Mouse (Mus musculus) hindbrain, embryonic 10.5 days (tissue): ENCODE data around the gene Snx25. TPM values are rescaled to one million over a fixed set of nuclear protein-coding genes. Genes with fewer than 3 reads are reported as not detected.

Source experiments
- DNase-seq: peaks from one replicate; pipeline ENCODE4 v3.0.0-alpha.2; 2017; ENCODE audit warnings: low spot score
- H3K27ac ChIP-seq: fragments of 300-500 bp; sonication (generic); 2 replicates; pipeline ENCODE4 v1.5.1; 2016; ENCODE audit warnings: mild to moderate bottlenecking, moderate library complexity
- H3K27me3 ChIP-seq: fragments of 300-500 bp; sonication (generic); 2 replicates; pipeline ENCODE4 v1.6.1; 2016; ENCODE audit warnings: mild to moderate bottlenecking; ENCODE audit not compliant: poor library complexity, insufficient read depth, severe bottlenecking
- H3K36me3 ChIP-seq: fragments of 300-500 bp; sonication (generic); 2 replicates; pipeline ENCODE4 v1.6.1; 2016; ENCODE audit warnings: mild to moderate bottlenecking, moderate library complexity
- H3K4me1 ChIP-seq: fragments of 300-500 bp; sonication (generic); replicated peaks from 2 replicates; pipeline ENCODE4 v1.6.1; 2016; ENCODE audit warnings: mild to moderate bottlenecking
- H3K4me3 ChIP-seq: fragments of 300-500 bp; sonication (generic); 2 replicates; pipeline ENCODE4 v1.5.1; 2016; ENCODE audit warnings: mild to moderate bottlenecking, moderate library complexity
- H3K9me3 ChIP-seq: fragments of 300-500 bp; sonication (generic); 2 replicates; pipeline ENCODE4 v1.6.1; 2016; ENCODE audit warnings: mild to moderate bottlenecking, moderate library complexity
- WGBS: fragments of 180-500 bp; shearing (Covaris S2); methylation state at CpG from one replicate; pipeline ENCODE4 v1.1.7; 2016; 5-methylcytosine and 5-hydroxymethylcytosine counted together
- polyA plus RNA-seq: library from polyadenylated mRNA; unstranded; fragments of >200 nt; fragmentation: Nextera tagmentation; extraction: Ambion mirVana; gene quantifications from 2 replicates; pipeline ENCODE4 v1.2.1, GENCODE M21; 2016

Snx25 gene
- polyA plus RNA-seq, result 2.9 and 4.1 TPM in 2 replicates

- no peaks in the 10 kb centered on the region for H3K36me3 ChIP-seq
These were observed at the start of gene Snx25 for GRCm38 (mm10) chr8:46152064-46153031. Snx25 (minus strand) TSS chr8:46152159.

GRCm38 (mm10) chr8:46197673-46198072 lies 45.7 kb upstream of the Snx25 start:
- Histone ChIP-seq H3K9me3 (no peaks in the 10 kb centered on the region), H3K4me3 (no peak overlapping the region), H3K27ac (no peak overlapping the region), H3K4me1 (no peaks in the 10 kb centered on the region), H3K27me3 (no peaks in the 10 kb centered on the region), H3K36me3 (peaks cover 47% of the 10 kb centered on the region)
- WGBS, result 89% methylated on average over 5 of the region's 5 CpGs
- DNase-seq, result no peak

More at GRCm38 (mm10) chr8:46152064-46153031, at the start of gene Snx25:
- peak within 1 kb of the TSS; percentile 83 for H3K4me3 ChIP-seq
- peaks cover 15% of the 10 kb centered on the region for H3K4me1 ChIP-seq
- peaks cover 37% of the 10 kb centered on the region for H3K27me3 ChIP-seq
- H3K27ac ChIP-seq, result peak within 1 kb of the TSS; percentile 88
- peak; percentile 87 for DNase-seq
- WGBS, result 3% methylated on average over 91 of the region's 103 CpGs
- H3K9me3 ChIP-seq, result no peaks in the 10 kb centered on the region

GRCm38 (mm10) chr8:46196877-46197276 lies 44.9 kb upstream of the Snx25 start:
- Histone ChIP-seq H3K4me1 (no peaks in the 10 kb centered on the region), H3K9me3 (no peaks in the 10 kb centered on the region), H3K36me3 (peaks cover 45% of the 10 kb centered on the region), H3K27me3 (no peaks in the 10 kb centered on the region), H3K27ac (no peak overlapping the region), H3K4me3 (no peak overlapping the region)
- 93% methylated on average over 3 of the region's 3 CpGs for WGBS
- no peak for DNase-seq

DNA sequence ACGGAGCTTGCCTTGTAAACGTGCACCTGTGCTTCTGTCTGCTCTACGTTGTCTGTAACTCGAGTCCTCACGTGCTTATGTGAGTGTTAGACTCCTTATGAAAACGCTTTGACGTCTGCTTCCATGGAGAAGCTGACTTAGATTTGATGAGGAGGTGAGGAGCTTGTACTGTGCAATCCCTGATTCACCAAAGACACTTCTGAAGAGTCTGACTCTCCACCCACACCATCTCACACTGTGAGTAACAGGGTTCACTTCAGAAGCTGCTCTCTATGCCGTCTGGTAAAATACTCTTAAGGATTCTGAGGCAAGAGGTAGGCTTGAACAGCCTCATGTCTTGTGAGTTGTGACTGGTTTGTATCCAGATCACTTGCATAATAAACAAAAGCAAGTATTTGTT lies 41.1 kb upstream of the Snx25 start:
- Histone ChIP-seq H3K27ac (no peak overlapping the region), H3K36me3 (peaks cover 44% of the 10 kb centered on the region), H3K4me3 (no peak overlapping the region), H3K9me3 (no peaks in the 10 kb centered on the region), H3K27me3 (no peaks in the 10 kb centered on the region), H3K4me1 (no peaks in the 10 kb centered on the region)
- WGBS, result 91% methylated on average over 8 of the region's 8 CpGs
- no peak for DNase-seq

GRCm38 (mm10) chr8:46185361-46185760 lies 33.4 kb upstream of the Snx25 start:
- Histone ChIP-seq H3K27ac (no peak overlapping the region), H3K36me3 (peaks cover 9% of the 10 kb centered on the region), H3K4me3 (no peak overlapping the region), H3K9me3 (no peaks in the 10 kb centered on the region), H3K27me3 (no peaks in the 10 kb centered on the region), H3K4me1 (no peaks in the 10 kb centered on the region)
- DNase-seq, result peak; percentile 49
- WGBS, result 3% methylated on average over 2 of the region's 2 CpGs

GRCm38 (mm10) chr8:46180136-46180535 lies 28.2 kb upstream of the Snx25 start:
- 93% methylated on average over 7 of the region's 7 CpGs for WGBS
- Histone ChIP-seq H3K36me3 (peaks cover 14% of the 10 kb centered on the region), H3K9me3 (no peaks in the 10 kb centered on the region), H3K4me1 (no peaks in the 10 kb centered on the region), H3K27me3 (no peaks in the 10 kb centered on the region), H3K4me3 (no peak overlapping the region), H3K27ac (no peak overlapping the region)
- no peak for DNase-seq

DNA sequence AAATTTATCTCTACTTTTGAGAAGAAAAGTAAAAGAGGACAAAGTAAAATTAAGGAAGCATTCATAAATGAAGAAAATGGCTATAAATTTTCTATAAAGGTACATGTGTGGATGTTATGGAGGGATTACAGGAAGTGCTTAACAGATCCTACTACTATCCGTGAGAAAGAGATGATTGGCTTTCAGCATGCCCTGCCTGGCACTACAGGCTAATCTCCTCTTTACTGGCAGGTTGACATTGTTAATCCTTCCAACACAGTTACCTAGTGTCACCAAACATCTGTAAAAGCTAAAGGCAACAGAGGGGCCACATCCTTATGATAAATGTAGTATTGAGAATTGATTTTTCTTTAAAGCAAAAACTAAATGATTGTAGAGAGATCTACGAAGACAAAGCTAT lies 21.7 kb upstream of the Snx25 start:
- H3K36me3 ChIP-seq, result peaks cover 32% of the 10 kb centered on the region
- H3K27me3 ChIP-seq, result no peaks in the 10 kb centered on the region
- H3K4me1 ChIP-seq, result no peaks in the 10 kb centered on the region
- no peak overlapping the region for H3K4me3 ChIP-seq
- 89% methylated on average over 2 of the region's 2 CpGs for WGBS
- no peak overlapping the region for H3K27ac ChIP-seq
- no peaks in the 10 kb centered on the region for H3K9me3 ChIP-seq
- no peak for DNase-seq

DNA sequence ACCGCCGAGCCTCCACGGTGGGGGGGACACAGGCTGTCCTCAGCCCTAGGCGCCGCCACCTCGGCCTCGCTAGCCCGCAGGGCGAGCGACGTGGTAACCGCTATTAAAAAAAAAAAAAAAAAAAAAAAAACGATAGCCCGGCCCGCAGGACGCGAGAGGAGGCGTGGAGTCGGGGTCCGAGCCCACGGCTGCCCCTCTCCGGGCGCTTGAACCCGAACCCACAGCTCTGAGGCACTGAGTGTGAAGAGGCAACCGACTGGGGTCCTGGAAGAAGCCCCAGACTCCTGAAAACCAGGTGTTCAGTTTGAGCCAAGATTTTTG lies 11.9 kb upstream of the Snx25 start:
- H3K4me1 ChIP-seq, result peaks cover 25% of the 10 kb centered on the region
- under 1% methylated on average over 23 of the region's 25 CpGs for WGBS
- DNase-seq, result no peak
- H3K36me3 ChIP-seq, result no peaks in the 10 kb centered on the region
- H3K9me3 ChIP-seq, result 0 out of 2 replicates have a peak, but pooled peaks cover 1% of the 10 kb centered on the region
- H3K27ac ChIP-seq, result peak overlapping the region; percentile 93
- H3K4me3 ChIP-seq, result peak overlapping the region; percentile 75
- H3K27me3 ChIP-seq, result no peaks in the 10 kb centered on the region

- H3K4me3 ChIP-seq, result peak overlapping the region; percentile 75
- H3K27ac ChIP-seq, result peak overlapping the region; percentile 93
- 3% methylated on average over 77 of the region's 77 CpGs for WGBS
- peak; percentile 95 for DNase-seq
- H3K36me3 ChIP-seq, result no peaks in the 10 kb centered on the region
- no peaks in the 10 kb centered on the region for H3K27me3 ChIP-seq
- H3K9me3 ChIP-seq, result 0 out of 2 replicates have a peak, but pooled peaks cover 4% of the 10 kb centered on the region
- peaks cover 25% of the 10 kb centered on the region for H3K4me1 ChIP-seq
These were observed 11.3 kb upstream of the Snx25 start for GRCm38 (mm10) chr8:46162953-46163869.

- peaks cover 15% of the 10 kb centered on the region for H3K4me1 ChIP-seq
- no peak overlapping the region for H3K27ac ChIP-seq
- H3K36me3 ChIP-seq, result no peaks in the 10 kb centered on the region
- H3K9me3 ChIP-seq, result 0 out of 2 replicates have a peak, but pooled peaks cover under 1% of the 10 kb centered on the region
- H3K4me3 ChIP-seq, result peak overlapping the region; percentile 83
- no peak for DNase-seq
- WGBS, result 36% methylated on average over 2 of the region's 2 CpGs
- peaks cover 37% of the 10 kb centered on the region for H3K27me3 ChIP-seq
These were observed 1.1 kb upstream of the Snx25 start for GRCm38 (mm10) chr8:46153042-46153441.

GRCm38 (mm10) chr8:46151202-46152062 lies 527 bp downstream of the Snx25 start, which contains the start of gene Cfap97:
Cfap97 (plus strand) TSS chr8:46151771.
- peak; percentile 68 for DNase-seq
- H3K9me3 ChIP-seq, result no peaks in the 10 kb centered on the region
- H3K27me3 ChIP-seq, result peaks cover 37% of the 10 kb centered on the region
- peak within 1 kb of the TSS; percentile 83 for H3K4me3 ChIP-seq
- under 1% methylated on average over 74 of the region's 75 CpGs for WGBS
- H3K4me1 ChIP-seq, result peaks cover 18% of the 10 kb centered on the region
- H3K27ac ChIP-seq, result peak within 1 kb of the TSS; percentile 88
- no peaks in the 10 kb centered on the region for H3K36me3 ChIP-seq

DNA sequence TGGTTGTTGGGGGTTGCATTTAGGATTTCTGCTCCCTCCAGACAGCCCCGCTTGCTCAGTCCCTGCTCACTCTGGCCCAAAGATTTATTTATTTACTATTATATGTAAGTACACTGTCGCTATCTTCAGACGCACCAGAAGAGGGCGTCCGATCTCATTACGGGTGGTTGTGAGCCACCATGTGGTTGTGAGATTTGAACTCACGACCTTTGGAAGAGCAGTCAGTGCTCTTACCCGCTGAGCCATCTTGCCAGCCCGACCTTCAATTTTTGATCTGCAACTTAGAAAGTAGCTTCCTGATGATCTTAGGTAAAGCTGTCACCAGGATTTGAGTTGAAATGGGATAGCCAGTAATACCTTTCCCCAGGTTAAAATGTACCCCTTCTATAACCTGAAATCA lies 2.2 kb downstream of the Snx25 start:
- H3K4me3 ChIP-seq, result no peak overlapping the region
- no peaks in the 10 kb centered on the region for H3K36me3 ChIP-seq
- H3K27me3 ChIP-seq, result peaks cover 33% of the 10 kb centered on the region
- DNase-seq, result no peak
- no peak overlapping the region for H3K27ac ChIP-seq
- no peaks in the 10 kb centered on the region for H3K9me3 ChIP-seq
- 75% methylated on average over 9 of the region's 9 CpGs for WGBS
- H3K4me1 ChIP-seq, result peaks cover 21% of the 10 kb centered on the region
